Mouse (Mus musculus): Measurements from ENCODE around the gene Cklf.
"Not testable (repeated sequence)": the region's sequence is repeated elsewhere in the genome, so short reads cannot be mapped to it uniquely, and the experiment has no call there.

Cklf gene

GRCm38 (mm10) chr8:104261802-104262201, 11.1 kb downstream of the Cklf start:
- not testable (repeated sequence) for DNase-seq (ENCODE audit: low spot score in 2 of 2)

GRCm38 (mm10) chr8:104264271-104264935, 13.7 kb downstream of the Cklf start:
- not testable (repeated sequence) for DNase-seq (ENCODE audit: low spot score in 2 of 2)

- DNase-seq (ENCODE audit: low spot score in 2 of 2) = no peak
Observed at GRCm38 (mm10) chr8:104268368-104268767, 17.7 kb downstream of the Cklf start.

GRCm38 (mm10) chr8:104268937-104269440, 18.3 kb downstream of the Cklf start:
- no peak for DNase-seq (ENCODE audit: low spot score in 2 of 2)

- not testable (repeated sequence) for DNase-seq (ENCODE audit: low spot score in 2 of 2)
Observed at GRCm38 (mm10) chr8:104293081-104293480, 42.4 kb downstream of the Cklf start, which contains the start of gene Cmtm2a. TSS of gene Cmtm2a (minus strand) at chr8:104293181.

GRCm38 (mm10) chr8:104294396-104294795, 43.7 kb downstream of the Cklf start:
- no peak for DNase-seq (ENCODE audit: low spot score in 2 of 2)

GRCm38 (mm10) chr8:104301577-104301976, 50.9 kb downstream of the Cklf start:
- DNase-seq (ENCODE audit: low spot score in 2 of 2) = peak; percentile 27 to 32

GRCm38 (mm10) chr8:104302536-104302935, 51.9 kb downstream of the Cklf start:
- not testable (repeated sequence) for DNase-seq (ENCODE audit: low spot score in 2 of 2)

- no peak for DNase-seq (ENCODE audit: low spot score in 2 of 2)
Observed at GRCm38 (mm10) chr8:104304962-104305361, 54.3 kb downstream of the Cklf start.

GRCm38 (mm10) chr8:104308341-104308740, 57.7 kb downstream of the Cklf start:
- DNase-seq (ENCODE audit: low spot score in 2 of 2) = not testable (repeated sequence)

GRCm38 (mm10) chr8:104309441-104310155, 58.9 kb downstream of the Cklf start, which contains the start of the genes Gm45711 and Cmtm1:
TSS of gene Gm45711 (minus strand) at chr8:104310081.
TSS of gene Cmtm1 (minus strand) at chr8:104310145.
- DNase-seq (ENCODE audit: low spot score in 2 of 2) = peak; percentile 33 to 47

- DNase-seq (ENCODE audit: low spot score in 2 of 2) = not testable (repeated sequence)
Observed at GRCm38 (mm10) chr8:104312023-104312422, 61.4 kb downstream of the Cklf start.

- peak in 1 of 2 experiments; percentile 36 for DNase-seq (ENCODE audit: low spot score in 2 of 2)
Observed at GRCm38 (mm10) chr8:104313311-104313710, 62.6 kb downstream of the Cklf start.
